Mouse (Mus musculus): ENCODE measurements around the gene Mkrn1.
"Not testable (repeated sequence)": the region's sequence is repeated elsewhere in the genome, so short reads cannot be mapped to it uniquely, and the experiment has no call there.

Gene Mkrn1

DNA sequence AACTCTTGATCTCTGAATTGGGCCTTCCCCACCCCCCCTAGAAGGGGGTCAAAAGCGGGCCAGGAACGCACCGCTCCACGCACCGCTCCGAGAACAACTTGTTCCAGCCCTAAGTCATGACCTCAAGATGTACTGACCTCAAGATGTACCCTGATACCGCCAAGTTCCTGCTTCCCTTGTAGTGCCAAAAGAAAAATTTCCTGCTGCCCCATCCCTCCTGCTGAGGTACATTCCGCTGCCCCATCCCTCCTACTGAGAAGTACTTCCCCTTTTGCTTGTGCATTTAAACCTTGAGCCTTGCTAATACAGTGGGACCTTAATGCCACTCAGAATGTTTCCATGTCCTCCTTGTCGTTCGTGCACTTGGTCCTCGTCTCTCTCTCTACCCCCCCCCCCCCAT, 10.5 kb upstream of the Mkrn1 start:
- DNase-seq (ENCODE audit: low spot score in 2 of 2): no peak

DNA sequence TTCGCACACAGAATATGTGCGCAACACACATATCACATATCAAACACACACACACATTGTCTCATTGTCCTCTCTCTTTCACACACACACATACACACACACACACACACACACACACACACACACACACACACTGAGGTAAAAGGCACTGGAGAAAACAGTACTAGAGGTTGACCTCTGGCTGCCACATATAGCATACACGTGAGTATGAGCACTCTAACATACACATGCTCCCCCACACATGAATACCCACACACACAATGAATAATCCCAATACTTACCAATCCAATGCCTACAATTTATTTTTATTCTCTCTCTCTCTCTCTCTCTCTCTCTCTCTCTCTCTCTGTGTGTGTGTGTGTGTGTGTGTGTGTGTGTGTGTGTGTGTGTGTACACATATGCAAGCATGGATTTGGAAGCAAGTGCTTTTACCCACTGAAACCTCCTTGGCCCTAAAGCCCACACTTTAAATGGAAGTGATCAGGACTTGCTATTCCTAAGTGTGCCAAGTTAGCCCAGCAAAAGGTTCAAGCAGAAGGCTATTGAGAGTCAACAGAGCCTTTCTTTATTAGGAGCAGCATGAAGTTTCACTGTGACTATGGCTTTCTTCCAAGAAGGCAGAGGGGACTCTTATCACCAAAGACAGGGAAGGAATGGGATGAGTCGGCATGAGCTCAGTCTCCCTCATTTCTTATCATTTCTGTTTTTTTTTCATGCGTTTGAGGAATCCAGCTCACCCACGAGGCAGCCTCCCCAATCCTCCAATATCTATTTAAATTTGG, 8.9 kb upstream of the Mkrn1 start:
- no peak for DNase-seq (ENCODE audit: low spot score in 2 of 2)

DNA sequence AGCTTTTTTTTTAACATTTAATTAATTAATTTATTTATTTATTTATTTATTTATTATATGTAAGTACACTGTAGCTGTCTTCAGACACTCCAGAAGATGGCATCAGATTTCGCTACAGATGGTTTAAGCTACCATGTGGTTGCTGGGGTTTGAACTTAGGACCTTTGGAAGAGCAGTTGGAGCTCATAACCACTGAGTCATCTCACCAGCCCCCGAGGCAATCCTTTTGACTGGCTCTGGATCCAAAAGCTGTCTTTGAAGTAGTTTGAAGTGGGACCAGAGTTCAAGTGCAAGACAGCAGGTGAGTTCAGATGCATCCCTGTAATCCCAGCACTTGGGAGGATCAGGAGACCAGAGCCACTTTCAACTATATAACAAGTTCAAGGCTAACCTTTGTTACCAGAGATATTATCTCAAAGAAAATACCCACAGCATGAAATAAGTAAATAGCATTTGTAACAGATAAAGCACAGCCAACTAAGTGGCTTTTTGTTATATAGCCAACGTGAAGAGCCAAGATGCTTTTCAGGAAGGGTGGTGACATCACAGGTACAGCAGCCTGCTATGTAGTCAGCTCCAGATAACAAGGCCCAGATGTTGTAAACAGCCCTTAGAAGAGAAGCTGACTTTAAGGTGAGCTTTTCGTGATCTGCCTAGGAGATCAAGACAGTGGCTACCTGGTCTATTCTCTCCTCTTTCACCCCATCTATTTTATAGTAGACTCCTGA, 7.2 kb upstream of the Mkrn1 start:
- DNase-seq (ENCODE audit: low spot score in 2 of 2): no peak

DNA sequence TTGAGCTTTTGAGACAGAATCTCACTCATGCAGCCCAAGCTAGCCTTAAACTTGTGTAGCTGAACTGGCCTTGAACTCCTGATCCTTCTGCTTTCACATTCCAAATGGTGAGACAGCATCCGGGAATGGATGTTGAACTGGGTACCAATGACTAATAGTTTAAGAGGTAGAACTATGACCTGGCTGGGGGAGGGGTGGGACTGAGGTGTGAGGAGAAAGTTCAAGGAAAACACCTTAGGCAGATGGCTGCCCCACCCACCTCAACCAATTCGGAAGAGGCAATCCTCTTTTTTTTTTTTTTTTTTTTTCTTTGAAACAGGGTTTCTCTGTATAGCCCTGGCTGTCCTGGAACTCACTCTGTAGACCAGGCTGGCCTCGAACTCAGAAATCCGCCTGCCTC, 6.5 kb upstream of the Mkrn1 start:
- no peak for DNase-seq (ENCODE audit: low spot score in 2 of 2)

DNA sequence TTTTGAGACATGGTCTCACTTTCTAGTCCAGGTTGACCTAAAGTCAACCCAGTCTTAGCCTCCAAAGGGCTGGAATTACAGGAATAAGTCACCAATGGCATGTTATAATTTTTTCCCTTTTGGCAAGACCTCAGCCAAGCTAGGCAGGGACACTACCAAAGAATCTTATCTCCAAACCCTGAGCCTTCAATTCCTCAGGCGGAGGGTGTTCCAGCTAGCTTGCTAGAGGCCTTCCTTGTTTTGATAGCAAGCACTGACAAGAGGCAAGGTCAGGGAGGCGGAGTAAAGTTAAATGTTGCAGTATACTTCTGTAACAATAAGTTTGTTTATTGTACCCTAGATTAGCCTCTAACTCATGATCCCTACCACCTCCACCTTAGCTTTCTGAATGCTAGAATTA, 4.9 kb upstream of the Mkrn1 start:
- no peak for DNase-seq (ENCODE audit: low spot score in 2 of 2)

DNA sequence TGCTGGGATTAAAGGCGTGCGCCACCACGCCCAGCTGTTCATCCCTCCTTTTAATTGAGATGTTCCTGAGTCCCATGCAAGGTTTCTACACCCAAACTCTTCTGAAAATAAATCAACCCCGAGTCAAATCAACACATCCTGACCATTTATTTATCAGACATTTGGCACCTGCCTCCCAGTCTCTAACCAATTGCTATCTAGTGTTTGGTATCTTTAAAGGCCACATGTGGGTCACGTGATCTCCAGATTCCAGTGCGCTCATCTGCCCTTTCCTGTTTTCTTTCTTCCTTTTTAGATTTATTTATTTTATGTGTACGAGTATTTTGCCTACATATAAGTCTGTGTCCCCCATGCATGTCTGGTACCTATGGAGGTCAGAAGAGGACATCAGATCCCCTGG, 3.4 kb upstream of the Mkrn1 start:
- DNase-seq (ENCODE audit: low spot score in 2 of 2): no peak

DNA sequence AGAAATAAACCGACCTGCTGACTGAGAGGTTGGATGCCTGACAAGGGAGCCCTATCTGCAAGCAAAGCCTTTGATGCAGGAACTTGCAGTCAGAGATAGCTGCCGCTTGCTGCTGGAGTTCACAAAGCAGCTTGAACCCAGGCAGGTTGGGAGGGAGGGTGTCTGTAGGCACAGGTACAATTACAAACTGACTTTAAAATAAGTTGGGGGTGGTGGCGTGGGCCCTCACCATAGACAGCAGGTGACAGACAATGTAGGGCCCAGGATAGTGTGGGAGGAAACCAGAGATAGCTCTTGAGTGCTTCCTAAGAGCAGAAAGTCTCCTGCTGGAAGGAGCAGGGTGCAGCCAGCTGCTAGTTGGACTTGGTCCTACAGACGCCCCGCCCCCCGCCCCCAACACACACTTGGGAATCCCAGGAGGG, 2.9 kb upstream of the Mkrn1 start:
- DNase-seq (ENCODE audit: low spot score in 2 of 2): no peak

DNA sequence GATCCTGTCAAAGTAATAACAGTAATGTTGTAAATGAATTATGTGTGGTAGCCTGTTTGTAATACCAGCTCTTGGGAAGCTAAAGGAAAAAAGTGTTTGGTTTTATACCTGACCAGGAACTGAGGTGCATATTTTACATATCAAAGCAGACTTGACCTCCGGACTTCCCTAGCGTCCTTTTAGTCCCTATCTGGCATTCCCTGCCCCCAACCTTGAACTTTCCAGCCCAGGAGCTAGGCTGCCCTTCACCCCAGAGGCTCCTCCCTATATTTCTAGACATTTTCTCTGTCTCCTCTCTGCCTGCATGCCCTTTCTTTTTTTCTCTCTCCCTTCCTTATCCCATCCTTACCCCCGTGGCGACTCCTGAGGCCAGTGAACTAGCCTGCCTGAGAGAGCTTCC, 605 bp upstream of the Mkrn1 start:
- DNase-seq (ENCODE audit: low spot score in 2 of 2): no peak

DNA sequence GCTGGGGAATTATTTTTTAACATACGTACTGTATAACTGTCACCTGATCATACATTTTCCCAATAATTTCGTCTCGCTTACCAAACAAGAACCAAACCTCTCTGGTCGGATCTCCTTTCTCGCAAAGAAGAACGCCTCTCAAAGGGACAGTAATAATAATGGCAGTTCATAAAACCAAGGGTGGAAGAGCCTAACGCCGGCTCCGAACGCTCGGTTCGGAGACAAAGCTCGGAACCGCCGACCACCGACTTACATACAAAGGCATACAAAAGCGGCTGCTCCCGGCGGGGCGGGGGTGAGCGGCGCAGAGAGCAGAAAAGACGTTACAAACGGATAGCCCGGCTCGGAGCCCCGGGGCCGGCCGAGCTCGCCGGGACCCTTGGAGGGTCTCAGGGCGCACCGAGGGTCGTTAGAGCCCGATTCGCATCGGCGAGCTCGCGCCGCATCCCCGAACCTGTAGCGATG, 844 bp downstream of the Mkrn1 start:
- no peak for DNase-seq (ENCODE audit: low spot score in 2 of 2)

DNA sequence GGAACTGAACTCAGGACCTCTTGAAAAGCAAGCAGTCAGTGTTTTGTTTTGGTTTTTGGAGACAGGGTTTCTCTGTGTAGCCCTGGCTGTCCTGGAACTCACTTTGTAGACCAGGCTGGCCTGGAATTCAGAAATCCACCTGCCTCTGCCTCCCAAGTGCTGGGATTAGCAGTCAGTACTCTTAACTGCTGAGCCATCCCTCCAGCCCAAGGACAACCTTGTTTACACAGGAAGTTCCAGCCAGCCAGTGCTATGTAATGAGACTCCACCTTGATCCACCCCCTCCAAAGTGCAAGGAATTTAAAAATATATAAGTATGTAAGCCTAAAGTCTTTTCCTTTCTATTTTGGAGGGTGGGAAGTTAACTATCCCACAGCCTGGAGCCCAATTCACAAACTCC, 3.6 kb downstream of the Mkrn1 start:
- not testable (repeated sequence) for DNase-seq (ENCODE audit: low spot score in 2 of 2)

DNA sequence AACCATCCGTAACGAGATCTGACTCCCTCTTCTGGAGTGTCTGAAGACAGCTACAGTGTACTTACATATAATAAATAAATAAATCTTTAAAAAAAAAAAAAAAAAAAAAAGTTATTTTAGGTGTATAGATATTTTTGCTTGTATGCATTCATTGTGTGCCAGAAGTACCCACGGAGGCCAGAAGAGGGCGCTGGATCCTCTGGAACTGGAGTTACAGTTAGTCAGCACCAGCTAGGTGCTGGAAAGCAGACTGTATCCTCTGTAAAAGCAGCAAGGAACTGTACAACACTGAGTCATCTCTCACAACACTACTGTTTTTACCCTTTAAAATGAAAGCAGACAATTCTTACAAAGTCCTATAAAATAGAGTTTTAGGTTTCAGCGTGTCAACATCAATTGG, 4.5 kb downstream of the Mkrn1 start:
- peak; percentile 64 to 84 for DNase-seq (ENCODE audit: low spot score in 2 of 2)

DNA sequence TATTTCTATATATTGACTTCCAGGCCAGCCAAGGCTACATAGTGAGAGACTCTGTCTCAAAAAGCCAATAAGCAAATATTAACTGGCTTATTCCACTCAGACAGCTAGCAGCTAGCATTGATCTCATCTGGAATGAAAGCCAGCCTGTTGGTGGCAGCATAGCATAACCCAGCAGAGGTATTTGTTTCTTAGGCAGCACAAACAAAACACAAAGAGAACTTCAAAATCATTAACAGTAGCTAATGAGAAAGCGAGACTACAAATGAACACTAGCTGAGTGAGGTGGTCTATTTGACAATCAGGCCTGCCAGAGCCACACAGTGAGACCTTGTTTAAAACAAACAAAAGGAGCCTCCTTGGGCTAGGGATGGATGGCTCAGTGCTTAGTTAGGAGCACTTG, 6.2 kb downstream of the Mkrn1 start:
- no peak for DNase-seq (ENCODE audit: low spot score in 2 of 2)

DNA sequence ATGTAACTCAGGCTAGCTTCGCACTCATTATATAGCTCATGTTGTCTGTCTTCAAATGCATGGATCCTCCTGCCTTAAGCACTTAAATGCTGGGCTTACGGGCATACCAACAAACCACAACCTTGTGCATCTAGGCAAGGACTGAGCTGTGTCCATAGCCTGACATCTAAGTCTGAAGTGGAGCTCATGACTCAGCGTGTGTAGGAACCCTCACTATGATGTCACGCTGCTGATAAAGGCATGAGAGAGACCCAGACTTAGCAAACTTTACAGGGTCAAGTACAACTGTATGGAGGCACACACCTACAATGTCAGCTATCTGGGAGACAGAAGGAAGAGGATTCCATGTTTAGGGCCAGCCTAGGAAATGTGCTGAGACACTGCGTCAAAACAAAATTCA, 13.8 kb downstream of the Mkrn1 start:
- no peak for DNase-seq (ENCODE audit: low spot score in 2 of 2)

DNA sequence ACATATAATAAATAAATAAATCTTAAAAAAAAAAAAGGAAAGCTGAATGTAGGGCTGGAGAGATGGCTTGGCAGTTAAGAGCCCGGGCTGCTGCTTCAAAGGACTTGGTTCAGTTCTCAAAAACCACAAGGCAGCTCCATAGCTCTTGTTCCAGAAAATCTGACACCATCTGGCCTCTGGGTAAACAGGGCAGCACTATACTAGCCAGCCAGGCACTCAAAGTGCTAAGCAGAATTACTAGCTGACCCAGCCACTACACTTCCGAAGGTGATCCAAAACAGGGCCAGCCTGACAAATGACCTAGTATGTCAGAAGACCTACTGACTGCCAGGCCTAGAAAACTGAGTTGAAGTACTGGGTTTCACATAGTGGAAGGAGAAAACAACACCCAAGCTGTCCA, 17.1 kb downstream of the Mkrn1 start:
- DNase-seq (ENCODE audit: low spot score in 2 of 2): no peak

DNA sequence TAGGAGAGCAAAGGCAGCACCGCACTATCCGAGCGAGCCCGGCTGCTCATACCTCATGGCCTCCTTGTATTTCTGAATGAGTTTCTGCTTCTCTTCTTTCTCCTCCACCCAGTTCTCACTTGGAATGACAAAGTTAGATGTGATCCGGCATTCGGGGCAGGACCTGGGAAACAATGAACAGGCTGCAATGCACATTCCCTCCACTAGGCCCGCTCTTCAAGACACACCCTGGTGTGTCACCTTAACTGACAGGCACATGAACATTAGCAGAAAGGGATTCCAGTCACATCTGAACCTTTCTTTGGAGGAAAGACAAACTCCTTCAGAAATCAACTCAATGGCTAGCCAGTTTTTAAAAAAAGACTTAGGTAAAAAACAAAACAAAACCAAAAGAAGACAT, 19.9 kb downstream of the Mkrn1 start:
- DNase-seq (ENCODE audit: low spot score in 2 of 2): no peak

DNA sequence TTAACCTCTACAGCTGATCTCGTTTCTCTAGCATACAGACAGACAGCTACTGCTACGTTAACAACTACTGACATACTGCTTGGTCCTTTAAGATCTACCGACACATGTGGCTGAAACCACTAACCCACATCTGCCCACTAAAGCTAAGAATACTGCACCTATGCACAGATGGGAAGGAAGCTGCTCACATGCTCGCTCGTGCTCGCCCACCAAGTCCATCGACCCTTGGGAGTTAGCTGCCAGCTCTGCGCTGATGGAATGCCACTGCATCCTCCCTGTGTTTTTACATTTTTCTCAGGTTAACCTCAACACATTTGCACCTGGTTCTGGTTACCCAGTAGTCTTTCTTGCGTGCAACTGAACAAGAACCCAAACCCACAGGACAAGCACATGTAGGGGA, 21.9 kb downstream of the Mkrn1 start:
- DNase-seq (ENCODE audit: low spot score in 2 of 2): no peak

DNA sequence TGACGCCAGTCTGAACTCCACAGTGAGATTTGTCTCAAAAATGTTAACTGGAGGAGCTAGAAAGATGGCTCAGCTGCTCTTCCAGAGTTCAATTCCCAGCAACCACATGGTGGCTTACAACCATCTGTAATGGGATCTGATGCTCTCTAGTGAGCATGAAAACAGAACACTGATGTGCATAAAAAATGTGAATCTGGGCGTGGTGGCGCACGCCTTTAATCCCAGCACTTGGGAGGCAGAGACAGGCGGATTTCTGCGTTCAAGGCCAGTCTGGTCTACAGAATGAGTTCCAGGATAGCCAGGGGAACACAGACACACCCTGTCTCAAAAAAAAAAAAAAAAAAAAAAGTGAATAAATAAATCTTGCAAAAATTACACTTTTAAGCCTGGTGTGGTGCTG, 23.2 kb downstream of the Mkrn1 start:
- DNase-seq (ENCODE audit: low spot score in 2 of 2): no peak

DNA sequence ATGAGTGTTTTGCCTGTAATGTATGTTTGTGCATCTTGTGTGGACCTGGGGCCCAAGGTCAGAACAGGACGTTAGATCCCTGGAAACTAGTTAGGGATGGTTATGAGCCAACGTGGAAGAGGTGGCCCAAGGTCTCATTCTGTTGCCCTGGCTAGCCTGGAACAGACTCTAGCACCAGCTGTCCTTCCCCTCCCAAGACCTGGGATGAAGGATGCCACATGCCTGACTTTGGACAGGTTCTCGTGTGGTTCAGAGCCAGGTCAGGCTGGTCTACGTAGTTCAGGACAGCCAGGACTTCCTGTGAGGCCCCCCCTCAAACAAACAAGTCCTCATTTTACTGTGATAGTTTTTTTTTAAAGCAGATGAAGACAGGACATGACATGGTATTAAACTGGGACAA, 24.3 kb downstream of the Mkrn1 start:
- DNase-seq (ENCODE audit: low spot score in 2 of 2): no peak

DNA sequence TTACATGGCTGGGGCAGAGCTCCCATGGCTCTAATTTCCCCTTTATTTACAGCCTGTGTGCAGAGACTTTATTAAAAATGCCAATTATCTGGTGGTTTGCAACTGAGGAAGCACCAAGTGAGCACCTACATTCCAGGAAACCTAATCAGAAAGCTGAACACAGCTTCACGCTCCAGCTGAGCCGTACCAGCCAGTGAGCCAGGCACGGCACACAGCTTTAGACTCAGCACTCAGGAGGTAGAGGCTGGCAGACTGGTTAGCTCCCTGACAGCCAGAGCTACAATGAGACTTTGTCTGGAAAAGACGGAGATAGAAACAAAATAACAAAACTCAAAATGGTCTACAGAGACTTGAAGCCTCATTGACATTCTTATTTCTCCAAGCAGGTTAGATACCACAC, 24.8 kb downstream of the Mkrn1 start:
- DNase-seq (ENCODE audit: low spot score in 2 of 2): no peak

DNA sequence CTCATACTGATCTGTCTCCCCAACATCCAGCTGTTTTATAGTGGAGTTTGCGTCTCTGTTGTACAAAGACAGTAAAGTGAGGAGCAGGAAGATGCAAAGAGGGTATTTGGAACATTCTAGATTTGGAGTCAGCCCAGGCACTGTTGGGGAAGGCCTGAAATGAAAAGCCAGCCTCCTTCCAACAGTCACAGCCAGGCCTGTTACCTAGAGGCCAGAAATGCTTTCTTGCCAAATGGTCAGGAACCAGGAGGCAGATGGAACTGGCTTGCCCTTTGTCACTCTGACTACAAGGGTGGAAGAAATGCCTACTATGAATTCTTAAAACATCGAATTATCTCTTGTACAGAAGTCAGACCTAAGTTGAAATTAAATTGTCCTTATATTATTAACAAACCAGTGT, 30.3 kb downstream of the Mkrn1 start:
- no peak for DNase-seq (ENCODE audit: low spot score in 2 of 2)

DNA sequence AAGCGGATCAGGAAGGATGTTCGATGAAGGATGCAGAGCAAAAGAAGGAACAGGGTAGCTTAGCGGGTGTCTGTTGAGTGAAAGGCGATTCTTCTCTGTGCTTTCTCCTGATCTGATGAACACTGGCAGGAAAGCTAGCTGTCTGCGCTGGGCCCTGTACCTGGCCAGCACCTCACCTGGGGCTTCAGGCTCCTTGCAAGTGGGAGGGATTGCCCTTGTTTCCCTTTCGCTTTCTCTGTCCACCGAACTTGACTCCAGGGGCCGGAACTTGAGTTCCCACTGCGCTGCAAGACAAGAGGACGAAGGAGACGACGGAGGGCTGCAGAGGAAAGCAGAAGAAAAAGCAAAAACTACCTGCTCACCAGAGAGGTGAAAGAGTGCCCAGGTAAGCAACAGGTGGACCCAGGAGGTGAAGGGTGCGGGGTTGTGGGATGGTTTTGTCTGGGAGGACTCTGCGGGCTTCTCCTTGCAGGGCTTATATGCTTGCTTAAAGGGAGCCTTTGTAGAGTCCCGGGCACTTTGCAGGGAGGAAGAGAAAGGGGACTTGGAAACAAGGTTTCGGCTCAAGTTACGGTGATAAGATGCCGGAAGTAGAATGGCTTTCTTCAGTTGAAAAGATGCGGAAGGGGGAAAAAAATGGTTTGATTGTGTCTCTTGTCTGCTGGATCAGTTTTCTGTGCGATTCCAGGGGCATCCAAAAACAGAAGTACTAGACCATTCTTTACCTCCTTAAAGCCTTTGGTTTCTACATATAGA, 39.0 kb downstream of the Mkrn1 start, which contains the start of gene Rab19:
Gene Rab19 (plus strand): TSS at position 51 of the 756 bp plus-strand sequence.
- peak; percentile 31 to 42 for DNase-seq (ENCODE audit: low spot score in 2 of 2)

DNA sequence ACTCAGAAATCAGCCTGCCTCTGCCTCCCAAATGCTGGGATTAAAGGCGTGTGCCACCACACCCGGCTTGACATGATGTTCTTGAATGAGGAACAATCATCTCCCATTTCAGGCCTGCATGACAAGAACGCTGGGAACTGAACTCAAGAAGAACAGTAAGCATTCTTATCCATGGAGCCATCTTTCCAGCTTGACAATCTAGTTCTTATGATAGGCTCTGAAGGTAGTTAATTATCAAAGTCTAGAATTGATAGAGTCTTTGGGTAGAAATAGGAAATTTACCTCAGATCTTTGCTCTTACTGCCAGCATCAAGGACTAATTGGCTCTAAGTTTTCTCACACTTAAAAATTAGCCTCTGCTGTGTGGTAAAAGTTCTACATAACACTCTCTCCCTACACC, 40.0 kb downstream of the Mkrn1 start:
- DNase-seq (ENCODE audit: low spot score in 2 of 2): no peak

DNA sequence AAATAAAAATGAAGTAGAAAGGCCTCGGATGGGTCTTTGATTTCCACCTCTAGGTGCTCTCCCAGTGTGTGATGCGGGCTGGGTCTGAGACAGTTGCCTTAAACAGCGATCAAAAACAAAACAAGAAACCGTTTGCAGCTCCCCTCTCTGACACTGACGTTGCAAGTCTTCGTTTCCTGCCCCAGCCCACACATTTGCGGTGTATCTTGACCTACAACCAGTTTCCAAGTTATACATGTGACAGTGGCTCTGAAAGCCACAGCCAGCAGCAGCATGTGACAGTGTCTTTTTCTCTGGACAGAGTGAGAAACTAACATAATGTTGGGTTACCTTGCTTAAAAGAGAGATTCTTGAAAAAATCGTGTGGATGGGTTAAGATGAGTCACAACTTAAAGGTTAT, 40.5 kb downstream of the Mkrn1 start:
- peak; percentile 66 to 76 for DNase-seq (ENCODE audit: low spot score in 2 of 2)
